Mouse (Mus musculus) left cerebral cortex, postnatal 36 days (tissue): Measurements from ENCODE around the gene Tead1. TPM values are rescaled to one million over a fixed set of nuclear protein-coding genes. Genes with fewer than 3 reads are reported as not detected.

ENCODE experiments used
- DNase-seq, 2 experiments: peaks; one replicate each; pipeline ENCODE4 v3.0.0; 2021 to 2022; ENCODE audit warnings: low spot score in 2 of 2, mixed read lengths in 1 of 2
- intact Hi-C: fragments of 180-260 bp; cut with DNase I; formaldehyde crosslinking; loops from one replicate; pipeline ENCODE4 v1.15.1; 2025
- total RNA-seq, 2 experiments: library from RNA; stranded (reverse); gene quantifications; 2 replicates each; pipeline ENCODE4 v1.2.3; 2021

Tead1 gene
- total RNA-seq, 2 experiments from 2014 or later: 12.6 to 15.8 TPM

- intact Hi-C loops: no loop called here
- DNase-seq: no peak
Measured at GRCm38 (mm10) chr7:112793903-112794302, 114.8 kb downstream of the Tead1 start.

- DNase-seq: no peak
- intact Hi-C loops: no loop called here
Measured at GRCm38 (mm10) chr7:112794481-112794880, 115.4 kb downstream of the Tead1 start.

- intact Hi-C loops: no loop called here
- DNase-seq: no peak
Measured at GRCm38 (mm10) chr7:112797526-112798321, 118.6 kb downstream of the Tead1 start.

- no peak for DNase-seq
- intact Hi-C loops: no loop called here
Measured at GRCm38 (mm10) chr7:112801706-112802105, 122.6 kb downstream of the Tead1 start.

- no peak for DNase-seq
- intact Hi-C loops: no loop called here
Measured at GRCm38 (mm10) chr7:112806718-112807400, 127.7 kb downstream of the Tead1 start.

- DNase-seq: no peak
- intact Hi-C loops: no loop called here
Measured at GRCm38 (mm10) chr7:112807401-112807751, 128.3 kb downstream of the Tead1 start.

GRCm38 (mm10) chr7:112810752-112811151 is 131.6 kb downstream of the Tead1 start:
- intact Hi-C loops: no loop called here
- no peak for DNase-seq

GRCm38 (mm10) chr7:112812037-112812775 is 133.1 kb downstream of the Tead1 start:
- intact Hi-C loops: no loop called here
- DNase-seq: no peak

GRCm38 (mm10) chr7:112813163-112813562 is 134.0 kb downstream of the Tead1 start:
- intact Hi-C loops: no loop called here
- no peak for DNase-seq

GRCm38 (mm10) chr7:112813731-112814306 is 134.7 kb downstream of the Tead1 start:
- intact Hi-C loops: no loop called here
- DNase-seq: no peak

GRCm38 (mm10) chr7:112816016-112816415 is 136.9 kb downstream of the Tead1 start:
- intact Hi-C loops: loop anchor here (5.0 kb wide), 1 partner anchor 136 kb away; the partner anchor contains the start of gene Rassf10

GRCm38 (mm10) chr7:112819833-112820232 is 140.7 kb downstream of the Tead1 start:
- no peak for DNase-seq
- intact Hi-C loops: loop anchor here (5.0 kb wide), 2 partner anchors 132 to 138 kb away; partner anchors contain the start of gene Rassf10

More at GRCm38 (mm10) chr7:112816016-112816415, 136.9 kb downstream of the Tead1 start:
- no peak for DNase-seq

- intact Hi-C loops: loop anchor here (5.0 kb wide), 1 partner anchor 141 kb away; no protein-coding TSS in a partner anchor
- DNase-seq: no peak
Measured at GRCm38 (mm10) chr7:112822879-112823278, 143.8 kb downstream of the Tead1 start.

GRCm38 (mm10) chr7:112823621-112824020 is 144.5 kb downstream of the Tead1 start:
- DNase-seq: peak in 1 of 2 experiments; percentile 39
- intact Hi-C loops: loop anchor here (5.0 kb wide), 1 partner anchor 141 kb away; no protein-coding TSS in a partner anchor

GRCm38 (mm10) chr7:112825339-112825781 is 146.2 kb downstream of the Tead1 start:
- DNase-seq: no peak

GRCm38 (mm10) chr7:112826114-112826911 is 147.2 kb downstream of the Tead1 start:
- peak; percentile 48 to 51 for DNase-seq
- intact Hi-C loops: no loop called here

More at GRCm38 (mm10) chr7:112825339-112825781, 146.2 kb downstream of the Tead1 start:
- intact Hi-C loops: no loop called here

GRCm38 (mm10) chr7:112828016-112828695 is 149.0 kb downstream of the Tead1 start:
- intact Hi-C loops: no loop called here
- DNase-seq: no peak

GRCm38 (mm10) chr7:112828696-112829022 is 149.5 kb downstream of the Tead1 start:
- intact Hi-C loops: no loop called here
- no peak for DNase-seq
